7 mouse cellular contexts compared by ENCODE assay signal in genomic region chr4:152027524-152027923, GRCm38 (mm10). TPM values are rescaled to one million over a fixed set of nuclear protein-coding genes. Genes with fewer than 3 reads are reported as not detected.
DNase-seq lines count a peak whose midpoint lies in the region; ATAC-seq lines count a peak whose summit lies in the region.

TSS of gene Zbtb48 (minus strand) at chr4:152027671.

- peaks cover 48% of the 10 kb centered on the region for H3K4me1 ChIP-seq in intestine, embryonic 15.5 days (replicated peaks)
- peaks cover 70% of the 10 kb centered on the region for H3K4me1 ChIP-seq in midbrain, embryonic 10.5 days

- peak; percentile 98 for DNase-seq in adrenal gland, adult 2 months
- peak; percentile 93 for DNase-seq in embryo, embryonic 11.5 days (ENCODE audit: low read depth, low spot score)
- DNase-seq in gastrocnemius, postnatal 36 days: peak; percentile 94 to 95
- peak; percentile 98 to 99 for DNase-seq in left cerebral cortex, postnatal 25 days (ENCODE audit: low spot score in 2 of 2)
- peak; percentile 96 for DNase-seq in midbrain, embryonic 10.5 days (ENCODE audit: low spot score)
- DNase-seq in right cerebral cortex, postnatal 4 days: peak; percentile 90

- H3K9me3 ChIP-seq in intestine, embryonic 15.5 days: no peaks in the 10 kb centered on the region
- no peaks in the 10 kb centered on the region for H3K9me3 ChIP-seq in midbrain, embryonic 10.5 days (replicated peaks)

- under 1% methylated on average over 35 of the region's 35 CpGs for WGBS in intestine, embryonic 15.5 days
- WGBS in midbrain, embryonic 10.5 days: under 1% methylated on average over 35 of the region's 35 CpGs

- H3K4me3 ChIP-seq in intestine, embryonic 15.5 days (replicated peaks): peak within 1 kb of the TSS; percentile 81
- H3K4me3 ChIP-seq in midbrain, embryonic 10.5 days: peak within 1 kb of the TSS; percentile 72

- peak; percentile 99 for ATAC-seq in intestine, embryonic 15.5 days

- no peaks in the 10 kb centered on the region for H3K27me3 ChIP-seq in intestine, embryonic 15.5 days (replicated peaks)
- peaks cover 9% of the 10 kb centered on the region for H3K27me3 ChIP-seq in midbrain, embryonic 10.5 days (ENCODE audit: low read depth, poor library complexity, severe bottlenecking)

- H3K9ac ChIP-seq in intestine, embryonic 15.5 days: peak within 1 kb of the TSS; percentile 87

- intact Hi-C loops in gastrocnemius, postnatal 36 days (cut with DNase I): no loop called here
- intact Hi-C loops in left cerebral cortex, postnatal 25 days (cut with DNase I): loop anchor here (2.0 to 5.0 kb wide), 2 partner anchors 19 to 45 kb away; partner anchors contain the start of gene Klhl21

- H3K4me2 ChIP-seq in intestine, embryonic 15.5 days (replicated peaks): peak within 1 kb of the TSS; percentile 97

- H3K36me3 ChIP-seq in intestine, embryonic 15.5 days: peaks cover 8% of the 10 kb centered on the region; the same call in 1 of the 2 replicates
- peaks cover 39% of the 10 kb centered on the region for H3K36me3 ChIP-seq in midbrain, embryonic 10.5 days

- H3K27ac ChIP-seq in intestine, embryonic 15.5 days: peak within 1 kb of the TSS; percentile 58
- H3K27ac ChIP-seq in midbrain, embryonic 10.5 days (replicated peaks): peak within 1 kb of the TSS; percentile 86

RNA-seq across cellular contexts. Expression of gene Zbtb48, which starts in this region (rescaled TPM):
- total RNA-seq in adrenal gland, adult 2 months (2021): 10 to 100 TPM in 1 of 2 experiments, 1 to 10 TPM in 1; 7.9 to 10.2 TPM
- polyA plus RNA-seq in adrenal gland, adult 2 months (2012; rRNA removed): 9.1 and 10.5 TPM in 2 replicates
- 1 to 10 TPM; 2.5 to 2.8 TPM for total RNA-seq in gastrocnemius, postnatal 36 days (2021)
- polyA plus RNA-seq in intestine, embryonic 15.5 days (2015; fragmentation: Nextera tagmentation; extraction: Ambion mirVana): 15.6 and 19.0 TPM in 2 replicates
- total RNA-seq in left cerebral cortex, postnatal 25 days (2021): 10 to 100 TPM; 13.6 to 15.5 TPM
- polyA plus RNA-seq in midbrain, embryonic 10.5 days (2016; fragmentation: Nextera tagmentation; extraction: Ambion mirVana): 18.7 and 25.6 TPM in 2 replicates

Comparison
In these comparisons a context has a peak if more than half of its experiments do, and no peak if none do; other contexts are left out.
1. Peak in every context shown above with its lines: DNase-seq, ATAC-seq, H3K4me3 ChIP-seq and H3K27ac ChIP-seq.